ENCODE assay signal across 8 mouse cellular contexts in genomic region chr11:115975083-115975420, GRCm38 (mm10). TPM values are rescaled to one million over a fixed set of nuclear protein-coding genes. Genes with fewer than 3 reads are reported as not detected.
DNase-seq lines count a peak whose midpoint lies in the region; ATAC-seq and TF ChIP-seq lines count a peak whose summit lies in the region.

No protein-coding gene starts in this region.

- no peak for TF ChIP-seq CTCF in layer of hippocampus, adult 2 months (conservative IDR thresholded peaks at IDR 0.05)

- H3K4me1 ChIP-seq in embryonic facial prominence, embryonic 14.5 days (ENCODE audit: control insufficient read depth, insufficient read depth, low read length): 0 out of 2 replicates have a peak, but pooled peaks cover 6% of the 10 kb centered on the region
- H3K4me1 ChIP-seq in intestine, embryonic 15.5 days (replicated peaks): peaks cover 19% of the 10 kb centered on the region
- peaks cover 6% of the 10 kb centered on the region; the same call in 1 of the 2 replicates for H3K4me1 ChIP-seq in neural tube, embryonic 11.5 days (ENCODE audit: control insufficient read depth, insufficient read depth, low read length)

- peak overlapping the region; percentile 79 for H3K4me2 ChIP-seq in embryonic facial prominence, embryonic 14.5 days (ENCODE audit: low read depth, low read length)
- H3K4me2 ChIP-seq in intestine, embryonic 15.5 days (replicated peaks): peak overlapping the region; percentile 76
- peak overlapping the region; percentile 46 for H3K4me2 ChIP-seq in neural tube, embryonic 11.5 days (ENCODE audit: low read depth)

- H3K4me3 ChIP-seq in layer of hippocampus, adult 2 months: peak overlapping the region; percentile 39
- H3K4me3 ChIP-seq in embryonic facial prominence, embryonic 14.5 days (ENCODE audit: low read depth, low read length): peak overlapping the region; percentile 48
- peak overlapping the region; percentile 52 for H3K4me3 ChIP-seq in intestine, embryonic 15.5 days (replicated peaks)
- H3K4me3 ChIP-seq in neural tube, embryonic 11.5 days (ENCODE audit: low read depth, low read length): peak overlapping the region; percentile 32

- peak overlapping the region; percentile 59 for H3K9ac ChIP-seq in embryonic facial prominence, embryonic 14.5 days (ENCODE audit: low read depth, low read length)
- peak overlapping the region; percentile 54 for H3K9ac ChIP-seq in intestine, embryonic 15.5 days
- 0 out of 2 replicates have a peak overlapping the region, but pooled peaks have one; percentile 23 for H3K9ac ChIP-seq in neural tube, embryonic 11.5 days (ENCODE audit: low read length)

- no peak for DNase-seq in layer of hippocampus, adult 2 months (ENCODE audit: low spot score in 2 of 2)
- DNase-seq in layer of hippocampus, adult 9-10 months (ENCODE audit: low spot score): no peak
- DNase-seq in embryonic facial prominence, embryonic 14.5 days (ENCODE audit: low spot score): no peak
- no peak for DNase-seq in neural tube, embryonic 11.5 days (ENCODE audit: low spot score)
- DNase-seq in adrenal gland, adult 18-20 months (ENCODE audit: low spot score in 2 of 2): no peak
- DNase-seq in kidney, adult 18-20 months: no peak

- no peak; the same call in 1 of the 2 replicates for ATAC-seq in embryonic facial prominence, embryonic 14.5 days (ENCODE audit: low read depth)
- no peak; the same call in 1 of the 2 replicates for ATAC-seq in intestine, embryonic 15.5 days
- no peak for ATAC-seq in neural tube, embryonic 11.5 days (ENCODE audit: insufficient read depth, low FRiP score, low TSS enrichment)
- no peak for ATAC-seq in frontal cortex, adult (ENCODE audit: low TSS enrichment)

- peaks cover 24% of the 10 kb centered on the region for H3K27me3 ChIP-seq in embryonic facial prominence, embryonic 14.5 days (replicated peaks; ENCODE audit: control insufficient read depth, insufficient read depth, low read length)
- H3K27me3 ChIP-seq in intestine, embryonic 15.5 days (replicated peaks): peaks cover 18% of the 10 kb centered on the region; the same call in 1 of the 2 replicates
- peaks cover 32% of the 10 kb centered on the region for H3K27me3 ChIP-seq in neural tube, embryonic 11.5 days (ENCODE audit: control insufficient read depth, insufficient read depth, low read length)

- 2% methylated on average over 12 of the region's 18 CpGs for WGBS in embryonic facial prominence, embryonic 14.5 days
- WGBS in intestine, embryonic 15.5 days: 3% methylated on average over 18 of the region's 18 CpGs
- WGBS in neural tube, embryonic 11.5 days: 1% methylated on average over 18 of the region's 18 CpGs

- H3K27ac ChIP-seq in layer of hippocampus, adult 2 months: no peak overlapping the region
- peak overlapping the region; percentile 28; the same call in 1 of the 2 replicates for H3K27ac ChIP-seq in embryonic facial prominence, embryonic 14.5 days (replicated peaks; ENCODE audit: low read depth, low read length)
- peak overlapping the region; percentile 42 for H3K27ac ChIP-seq in intestine, embryonic 15.5 days
- H3K27ac ChIP-seq in neural tube, embryonic 11.5 days (ENCODE audit: low read depth, low read length): no peak overlapping the region

- H3K36me3 ChIP-seq in embryonic facial prominence, embryonic 14.5 days (ENCODE audit: control insufficient read depth, insufficient read depth, low read length): no peaks in the 10 kb centered on the region
- H3K36me3 ChIP-seq in intestine, embryonic 15.5 days: no peaks in the 10 kb centered on the region
- no peaks in the 10 kb centered on the region for H3K36me3 ChIP-seq in neural tube, embryonic 11.5 days (ENCODE audit: control insufficient read depth, insufficient read depth, low read length)

- H3K9me3 ChIP-seq in embryonic facial prominence, embryonic 14.5 days (ENCODE audit: control insufficient read depth, low read length): no peaks in the 10 kb centered on the region
- H3K9me3 ChIP-seq in intestine, embryonic 15.5 days: no peaks in the 10 kb centered on the region
- no peaks in the 10 kb centered on the region for H3K9me3 ChIP-seq in neural tube, embryonic 11.5 days (ENCODE audit: control insufficient read depth, low read length)

RNA-seq across cellular contexts. Expression of gene Itgb4, which starts 0.5 kb away (rescaled TPM):
- total RNA-seq in layer of hippocampus, adult 2 months (2021): 1 to 10 TPM; 6.4 to 6.6 TPM
- polyA plus RNA-seq in embryonic facial prominence, embryonic 14.5 days (2014; fragmentation: Nextera tagmentation; extraction: Ambion mirVana): 10.7 and 11.0 TPM in 2 replicates
- polyA plus RNA-seq in intestine, embryonic 15.5 days (2015; fragmentation: Nextera tagmentation; extraction: Ambion mirVana): 7.9 and 10.0 TPM in 2 replicates
- polyA plus RNA-seq in neural tube, embryonic 11.5 days (2014; fragmentation: Nextera tagmentation; extraction: Ambion mirVana): 0.58 and 0.72 TPM in 2 replicates
- total RNA-seq in adrenal gland, adult 18-20 months (2021): 1 to 10 TPM; 3.1 to 3.7 TPM

RNA-seq across cellular contexts. Expression of gene Galk1, which starts 37.5 kb away (rescaled TPM):
- total RNA-seq in layer of hippocampus, adult 2 months (2021): 10 to 100 TPM; 13.3 to 13.5 TPM
- 140 and 164 TPM in 2 replicates for polyA plus RNA-seq in embryonic facial prominence, embryonic 14.5 days (2014; fragmentation: Nextera tagmentation; extraction: Ambion mirVana)
- polyA plus RNA-seq in intestine, embryonic 15.5 days (2015; fragmentation: Nextera tagmentation; extraction: Ambion mirVana): 274 and 302 TPM in 2 replicates
- polyA plus RNA-seq in neural tube, embryonic 11.5 days (2014; fragmentation: Nextera tagmentation; extraction: Ambion mirVana): 122 and 124 TPM in 2 replicates
- 10 to 100 TPM; 26.8 to 33.1 TPM for total RNA-seq in adrenal gland, adult 18-20 months (2021)

RNA-seq across cellular contexts. Expression of gene Recql5, which starts 41.8 kb away (rescaled TPM):
- total RNA-seq in layer of hippocampus, adult 2 months (2021): 10 to 100 TPM; 36.6 to 39.3 TPM
- 13.3 TPM in 2 replicates for polyA plus RNA-seq in embryonic facial prominence, embryonic 14.5 days (2014; fragmentation: Nextera tagmentation; extraction: Ambion mirVana)
- polyA plus RNA-seq in intestine, embryonic 15.5 days (2015; fragmentation: Nextera tagmentation; extraction: Ambion mirVana): 16.2 and 21.0 TPM in 2 replicates
- 23.9 and 25.2 TPM in 2 replicates for polyA plus RNA-seq in neural tube, embryonic 11.5 days (2014; fragmentation: Nextera tagmentation; extraction: Ambion mirVana)
- total RNA-seq in adrenal gland, adult 18-20 months (2021): 10 to 100 TPM; 17.1 to 27.1 TPM

RNA-seq across cellular contexts. Expression of gene Sap30bp, which starts 42.0 kb away (rescaled TPM):
- 10 to 100 TPM; 40.8 to 47.0 TPM for total RNA-seq in layer of hippocampus, adult 2 months (2021)
- polyA plus RNA-seq in embryonic facial prominence, embryonic 14.5 days (2014; fragmentation: Nextera tagmentation; extraction: Ambion mirVana): 30.2 and 36.6 TPM in 2 replicates
- polyA plus RNA-seq in intestine, embryonic 15.5 days (2015; fragmentation: Nextera tagmentation; extraction: Ambion mirVana): 31.6 and 38.2 TPM in 2 replicates
- polyA plus RNA-seq in neural tube, embryonic 11.5 days (2014; fragmentation: Nextera tagmentation; extraction: Ambion mirVana): 48.9 and 51.8 TPM in 2 replicates
- 10 to 100 TPM; 37.3 to 47.6 TPM for total RNA-seq in adrenal gland, adult 18-20 months (2021)

RNA-seq across cellular contexts. Expression of gene H3f3b, which starts 52.7 kb away (rescaled TPM):
- 100 to 1,000 TPM; 285 to 322 TPM for total RNA-seq in layer of hippocampus, adult 2 months (2021)
- 1,358 and 1,723 TPM in 2 replicates for polyA plus RNA-seq in embryonic facial prominence, embryonic 14.5 days (2014; fragmentation: Nextera tagmentation; extraction: Ambion mirVana)
- polyA plus RNA-seq in intestine, embryonic 15.5 days (2015; fragmentation: Nextera tagmentation; extraction: Ambion mirVana): 1,398 and 1,618 TPM in 2 replicates
- polyA plus RNA-seq in neural tube, embryonic 11.5 days (2014; fragmentation: Nextera tagmentation; extraction: Ambion mirVana): 1,827 and 1,865 TPM in 2 replicates
- total RNA-seq in adrenal gland, adult 18-20 months (2021): 100 to 1,000 TPM; 248 to 269 TPM

Comparison
In these comparisons a context has a peak if more than half of its experiments do, and no peak if none do; other contexts are left out.
1. H3K27ac ChIP-seq: peak in embryonic facial prominence, embryonic 14.5 days (single experiment) and intestine, embryonic 15.5 days (single experiment); none in layer of hippocampus, adult 2 months (single experiment) and neural tube, embryonic 11.5 days (single experiment).
2. Peak in every context shown above with its lines, with median percentiles within 50 percentile points of each other: H3K4me3 ChIP-seq, H3K4me2 ChIP-seq and H3K9ac ChIP-seq.